Mouse (Mus musculus) liver, adult 2 months (tissue): Measurements from ENCODE around the gene Dnmbp. TPM values are rescaled to one million over a fixed set of nuclear protein-coding genes. Genes with fewer than 3 reads are reported as not detected.

ENCODE experiments used
- DNase-seq: peaks from one replicate; pipeline ENCODE4 v3.0.0-alpha.2; 2011; ENCODE audit warnings: low read depth, low spot score; ENCODE audit errors: extremely low read depth
- H3K27ac ChIP-seq: fragments of 200-500 bp; replicated peaks from 2 replicates; pipeline ENCODE4 v1.5.1; 2012; ENCODE audit warnings: low read depth, mild to moderate bottlenecking, control low read depth, inconsistent platforms, low read length; ENCODE audit not compliant: insufficient read depth
- H3K27me3 ChIP-seq: fragments of 200-500 bp; 2 replicates; pipeline ENCODE4 v1.6.1; 2012; ENCODE audit warnings: mild to moderate bottlenecking, moderate library complexity, low read length, inconsistent platforms; ENCODE audit not compliant: control insufficient read depth, insufficient read depth
- H3K36me3 ChIP-seq: fragments of 200-500 bp; 2 replicates; pipeline ENCODE4 v1.6.1; 2012; ENCODE audit warnings: low read length, inconsistent platforms; ENCODE audit not compliant: control insufficient read depth, insufficient read depth
- H3K4me1 ChIP-seq: fragments of 200-500 bp; 2 replicates; pipeline ENCODE4 v1.6.1; 2011; ENCODE audit warnings: low read length; ENCODE audit not compliant: control insufficient read depth, insufficient read depth
- H3K4me3 ChIP-seq: fragments of 200-500 bp; 2 replicates; pipeline ENCODE4 v1.5.1; 2011; ENCODE audit warnings: low read depth, mild to moderate bottlenecking, control low read depth, low read length, moderate library complexity; ENCODE audit not compliant: insufficient read depth
- H3K79me2 ChIP-seq: fragments of 200-500 bp; 2 replicates; pipeline ENCODE4 v1.6.1; 2012; ENCODE audit warnings: inconsistent platforms, mild to moderate bottlenecking, low read length, moderate library complexity; ENCODE audit not compliant: control insufficient read depth, insufficient read depth
- H3K9ac ChIP-seq: fragments of 200-500 bp; 2 replicates; pipeline ENCODE4 v1.6.1; 2012; ENCODE audit warnings: low read depth, mild to moderate bottlenecking, control low read depth, inconsistent platforms, low read length
- CTCF ChIP-seq: fragments of 200-500 bp; IDR thresholded peaks from 2 replicates; pipeline ENCODE4 v1.5.1; 2011; ENCODE audit warnings: low read depth, low read length, control low read depth
- POLR2A ChIP-seq: fragments of 200-500 bp; IDR thresholded peaks from 2 replicates; pipeline ENCODE4 v1.6.1; 2011; ENCODE audit warnings: low read length, control low read depth; ENCODE audit not compliant: insufficient read depth; ENCODE audit errors: extremely low read depth
- WGBS: fragments of 180-500 bp; shearing (Covaris S2); methylation state at CpG from one replicate; pipeline ENCODE4 v1.1.7; 2018; 5-methylcytosine and 5-hydroxymethylcytosine counted together
- polyA plus RNA-seq: library from polyadenylated mRNA; depleted of rRNA; stranded (reverse); fragments of >200 nt; gene quantifications from 2 replicates; pipeline ENCODE4 v1.2.3, GENCODE M21; 2012; rRNA removed
- total RNA-seq: library from RNA; depleted of rRNA; stranded (reverse); fragments of >200 nt; gene quantifications from 2 replicates; pipeline ENCODE4 v1.2.3, GENCODE M21; 2014; rRNA removed

Gene Dnmbp
- 23.3 and 24.7 TPM in 2 replicates for total RNA-seq
- 15.5 and 15.6 TPM in 2 replicates for polyA plus RNA-seq

DNA sequence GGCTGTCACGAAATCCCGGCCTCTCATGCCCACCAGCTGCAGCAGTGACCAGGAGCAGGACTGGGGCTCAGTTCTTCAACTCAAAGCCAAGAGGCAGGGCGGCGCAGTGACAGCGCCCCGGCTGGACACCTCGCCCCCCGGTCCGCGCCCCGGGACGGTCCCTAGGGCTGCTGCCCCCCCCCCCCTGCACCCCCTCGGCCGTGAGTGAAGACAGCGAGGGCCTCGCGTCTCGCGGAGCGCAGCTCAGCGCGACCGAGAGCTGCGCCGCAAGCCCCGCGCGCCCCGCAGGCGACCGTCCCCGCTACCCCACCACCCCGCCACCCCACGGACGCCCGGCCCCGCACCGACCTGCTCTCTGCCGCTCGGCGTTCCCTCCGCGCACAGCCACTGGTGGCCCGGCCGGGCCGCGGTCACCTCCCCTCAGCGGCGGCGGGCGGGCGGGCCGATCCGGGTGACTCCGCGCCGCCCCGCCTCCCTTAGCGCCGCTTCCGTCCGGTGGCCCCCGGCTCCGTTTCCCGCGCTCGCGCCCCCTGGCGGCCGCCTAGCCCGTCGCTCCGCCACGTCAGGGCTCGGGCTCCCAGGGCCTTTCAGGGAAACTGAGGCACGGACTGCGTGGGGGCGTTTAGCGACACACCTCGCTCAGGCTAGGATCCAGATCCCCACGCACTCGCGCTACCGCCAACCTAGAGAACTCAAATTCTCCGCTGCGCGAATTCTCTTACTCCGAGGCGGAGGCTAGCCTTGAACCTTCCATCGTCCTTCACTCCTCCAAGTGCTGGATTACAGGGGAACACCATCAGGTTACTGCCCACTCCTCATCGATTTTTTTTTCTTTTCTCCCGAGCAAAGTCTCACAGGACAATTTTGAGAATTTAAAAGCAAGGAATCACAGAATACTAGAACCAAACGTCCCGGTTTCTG is at the start of gene Dnmbp:
Dnmbp (minus strand) TSS at position 423 of the 921 bp plus-strand sequence.
- Histone ChIP-seq H3K9ac (peak within 1 kb of the TSS; percentile 90), H3K4me1 (peaks cover 2% of the 10 kb centered on the region), H3K27me3 (no peaks in the 10 kb centered on the region), H3K4me3 (peak within 1 kb of the TSS; percentile 95), H3K36me3 (no peaks in the 10 kb centered on the region), H3K27ac (peak within 1 kb of the TSS; percentile 61), H3K79me2 (peaks cover 32% of the 10 kb centered on the region)
- 3% methylated on average over 79 of the region's 94 CpGs for WGBS
- DNase-seq, result peak; percentile 35
- TF ChIP-seq POLR2A (0 out of 2 replicates have a peak, but pooled peaks have one; percentile 27), CTCF (peak; percentile 72)

DNA sequence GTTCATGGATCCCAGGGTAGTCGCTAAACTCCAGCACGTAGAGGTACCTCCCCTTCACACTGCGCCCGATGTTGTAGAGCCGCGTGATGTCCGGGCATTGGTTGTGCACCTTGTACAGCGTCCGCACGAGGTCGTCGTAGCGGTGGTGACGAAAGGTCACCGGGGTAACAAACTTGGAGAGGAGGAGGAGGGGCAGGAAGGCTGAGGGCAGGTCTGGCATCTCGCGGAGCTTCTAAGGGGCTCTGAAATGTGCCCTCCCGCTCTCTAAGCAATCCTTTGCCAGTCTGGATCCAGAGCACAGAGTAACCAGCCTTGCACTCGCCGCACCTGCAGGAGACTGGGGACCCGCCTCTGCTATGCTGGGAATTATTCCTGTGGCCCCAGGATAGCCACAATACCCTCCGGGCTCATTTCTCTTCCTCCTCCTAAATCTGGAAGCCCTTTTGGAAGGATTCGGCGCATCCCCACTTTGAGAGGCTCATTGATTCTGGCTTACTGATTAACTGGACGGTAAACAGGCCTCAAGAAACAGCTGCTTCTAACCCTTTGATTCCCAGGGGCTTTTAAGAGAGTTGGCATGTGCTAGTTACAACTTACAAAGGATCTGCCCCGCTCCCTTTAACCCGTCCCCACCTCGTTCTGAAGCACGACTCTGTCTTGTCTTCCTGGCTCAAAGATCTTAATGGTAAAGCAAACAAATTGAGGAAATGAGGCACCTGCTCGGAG is 46.2 kb upstream of the Dnmbp start, which contains the start of gene Cpn1:
Cpn1 (minus strand) TSS at position 488 of the 726 bp plus-strand sequence.
- WGBS, result 14% methylated on average over 30 of the region's 30 CpGs
- Histone ChIP-seq H3K36me3 (peaks cover 4% of the 10 kb centered on the region), H3K79me2 (peaks cover 15% of the 10 kb centered on the region; the same call in 1 of the 2 replicates), H3K9ac (peak within 1 kb of the TSS; percentile 82), H3K27ac (peak within 1 kb of the TSS; percentile 98), H3K4me1 (peaks cover 13% of the 10 kb centered on the region), H3K4me3 (peak within 1 kb of the TSS; percentile 62), H3K27me3 (no peaks in the 10 kb centered on the region)
- TF ChIP-seq CTCF (peak; percentile 32; the same call in 1 of the 2 replicates), POLR2A (peak; percentile 50; the same call in 1 of the 2 replicates)
- DNase-seq, result peak; percentile 98

DNA sequence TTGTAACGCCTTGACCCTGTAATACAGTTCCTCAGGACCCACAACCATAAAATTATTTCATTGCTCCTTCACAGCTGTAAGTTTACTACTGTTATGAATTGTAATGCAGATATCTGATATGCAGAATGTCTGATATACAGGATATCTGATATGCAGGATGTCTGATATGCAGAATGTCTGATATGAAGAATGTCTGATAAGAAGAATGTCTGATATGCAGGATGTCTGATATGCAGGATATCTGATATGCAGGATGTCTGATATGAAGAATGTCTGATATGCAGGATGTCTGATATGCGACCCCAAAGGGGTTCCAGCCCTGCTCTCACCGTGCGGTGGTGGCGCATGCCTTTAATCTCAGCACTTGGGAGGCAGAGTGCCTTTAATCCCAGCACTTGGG is 42.0 kb upstream of the Dnmbp start:
- Histone ChIP-seq H3K9ac (no peak overlapping the region), H3K27me3 (no peaks in the 10 kb centered on the region), H3K36me3 (peaks cover 25% of the 10 kb centered on the region), H3K79me2 (peaks cover 19% of the 10 kb centered on the region; the same call in 1 of the 2 replicates), H3K4me3 (no peak overlapping the region), H3K27ac (no peak overlapping the region), H3K4me1 (peaks cover 10% of the 10 kb centered on the region)
- WGBS, result 80% methylated on average over 5 of the region's 5 CpGs
- TF ChIP-seq CTCF (no peak), POLR2A (no peak)
- DNase-seq, result no peak

DNA sequence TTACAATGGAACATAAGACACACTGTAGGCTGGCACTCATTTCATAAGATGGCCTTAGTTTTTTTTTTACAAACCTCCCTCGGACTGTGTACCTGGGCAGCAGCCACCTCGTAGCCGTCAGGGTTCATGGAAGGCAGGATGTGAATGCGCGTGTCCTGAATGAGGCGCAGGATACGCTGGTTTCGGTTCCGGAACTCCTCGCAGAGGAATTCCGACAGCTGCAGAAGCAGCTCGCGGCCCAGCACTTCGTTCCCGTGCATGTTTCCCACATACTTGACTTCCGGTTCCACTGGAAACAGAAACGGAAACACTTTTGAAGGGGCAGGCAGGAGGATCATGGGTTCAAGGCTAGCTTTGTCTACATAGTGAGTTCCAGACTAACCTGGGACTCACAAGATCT is 40.7 kb upstream of the Dnmbp start:
- no peak overlapping the region for H3K9ac ChIP-seq
- no peak for TF ChIP-seq CTCF
- TF ChIP-seq POLR2A, result no peak
- H3K4me1 ChIP-seq, result peaks cover 9% of the 10 kb centered on the region
- H3K4me3 ChIP-seq, result no peak overlapping the region
- DNase-seq, result no peak
- no peak overlapping the region for H3K27ac ChIP-seq
- no peaks in the 10 kb centered on the region for H3K27me3 ChIP-seq
- 92% methylated on average over 17 of the region's 17 CpGs for WGBS
- H3K79me2 ChIP-seq, result peaks cover 19% of the 10 kb centered on the region; the same call in 1 of the 2 replicates
- peaks cover 31% of the 10 kb centered on the region for H3K36me3 ChIP-seq

DNA sequence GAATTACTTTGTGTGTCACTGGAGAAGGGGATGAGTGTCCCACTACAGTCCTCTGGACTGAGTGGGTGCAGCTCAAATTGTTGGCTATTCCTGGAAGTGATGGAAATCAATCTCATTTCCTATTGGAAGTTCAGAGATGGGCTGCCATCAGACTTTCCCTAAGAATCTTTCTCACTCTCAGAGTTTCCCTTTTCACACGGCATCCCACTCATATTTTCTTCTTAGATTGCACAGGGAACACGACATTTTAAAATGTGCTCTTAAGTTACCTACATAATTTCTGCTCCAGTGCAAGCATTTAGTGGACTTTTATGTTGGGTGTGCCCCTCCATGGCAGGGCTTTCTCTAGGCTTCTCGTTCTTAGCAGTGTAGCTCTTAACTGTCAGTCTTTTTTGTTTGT is 37.8 kb upstream of the Dnmbp start:
- 86% methylated on average over 3 of the region's 3 CpGs for WGBS
- Histone ChIP-seq H3K4me3 (no peak overlapping the region), H3K9ac (no peak overlapping the region), H3K36me3 (peaks cover 51% of the 10 kb centered on the region), H3K4me1 (peaks cover under 1% of the 10 kb centered on the region; the same call in 1 of the 2 replicates), H3K79me2 (peaks cover 9% of the 10 kb centered on the region; the same call in 1 of the 2 replicates), H3K27ac (no peak overlapping the region), H3K27me3 (no peaks in the 10 kb centered on the region)
- TF ChIP-seq POLR2A, result no peak
- TF ChIP-seq CTCF, result no peak
- no peak for DNase-seq
